Mouse (Mus musculus) right cerebral cortex, postnatal 25 days (tissue): Measurements from ENCODE around the gene Gmds.

Experiments
- DNase-seq: peaks from one replicate; pipeline ENCODE4 v3.0.0; 2022

Gmds gene

GRCm38 (mm10) chr13:32020455-32021249 lies 317.9 kb downstream of the Gmds start:
- DNase-seq: no peak

- no peak for DNase-seq
Observed at GRCm38 (mm10) chr13:32019256-32019620, 319.3 kb downstream of the Gmds start.

GRCm38 (mm10) chr13:32018518-32019255 lies 319.9 kb downstream of the Gmds start:
- no peak for DNase-seq

- no peak for DNase-seq
Observed at GRCm38 (mm10) chr13:32008802-32009201, 329.7 kb downstream of the Gmds start.

- no peak for DNase-seq
Observed at GRCm38 (mm10) chr13:32008116-32008641, 330.4 kb downstream of the Gmds start.

GRCm38 (mm10) chr13:31993391-31993790 lies 345.1 kb downstream of the Gmds start:
- no peak for DNase-seq

GRCm38 (mm10) chr13:31992409-31993201 lies 345.9 kb downstream of the Gmds start:
- no peak for DNase-seq

DNA sequence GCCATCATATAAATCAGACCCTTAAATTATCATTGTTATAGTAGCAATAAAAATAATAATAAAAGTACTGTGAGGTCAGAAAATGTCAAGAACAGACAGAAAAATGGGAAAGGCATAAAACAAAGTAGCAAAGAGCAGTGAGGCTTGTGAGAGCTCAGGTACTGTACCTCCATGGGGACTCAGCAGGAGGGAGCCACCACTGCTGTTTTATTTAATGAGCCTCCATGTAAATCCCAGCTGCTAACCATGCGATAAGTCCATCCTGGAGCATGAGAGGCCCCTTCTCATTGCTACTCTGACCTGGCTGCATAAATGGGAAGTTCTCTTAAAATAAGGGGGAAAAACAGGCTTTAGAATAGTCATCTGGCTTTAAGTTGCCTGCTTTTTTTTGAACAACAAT lies 357.3 kb downstream of the Gmds start:
- no peak for DNase-seq

GRCm38 (mm10) chr13:31978126-31978525 lies 360.4 kb downstream of the Gmds start:
- DNase-seq: no peak

GRCm38 (mm10) chr13:31974751-31975479 lies 363.6 kb downstream of the Gmds start:
- DNase-seq: no peak

DNA sequence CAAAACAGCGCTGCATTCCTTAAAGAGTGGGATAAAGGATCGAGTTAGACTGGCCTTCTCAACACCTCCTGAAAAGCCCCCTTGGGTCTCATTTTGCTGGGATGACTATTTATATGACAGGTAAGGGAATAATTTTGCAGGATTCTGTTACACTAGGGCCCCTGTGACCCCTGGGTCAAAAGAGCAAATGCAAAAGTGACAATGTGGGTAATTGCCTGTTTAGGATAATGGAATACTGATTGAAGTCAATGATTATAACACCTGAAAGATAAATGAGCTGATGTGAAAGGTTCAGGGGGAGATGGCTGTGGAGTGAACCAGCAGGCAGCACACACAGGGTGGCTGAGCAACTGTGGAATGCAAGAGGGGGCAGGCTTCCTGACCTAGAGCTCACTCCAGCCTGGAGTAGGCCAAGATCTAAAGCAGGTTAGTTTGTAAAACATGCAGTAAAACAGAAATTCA lies 367.5 kb downstream of the Gmds start:
- DNase-seq: no peak

DNA sequence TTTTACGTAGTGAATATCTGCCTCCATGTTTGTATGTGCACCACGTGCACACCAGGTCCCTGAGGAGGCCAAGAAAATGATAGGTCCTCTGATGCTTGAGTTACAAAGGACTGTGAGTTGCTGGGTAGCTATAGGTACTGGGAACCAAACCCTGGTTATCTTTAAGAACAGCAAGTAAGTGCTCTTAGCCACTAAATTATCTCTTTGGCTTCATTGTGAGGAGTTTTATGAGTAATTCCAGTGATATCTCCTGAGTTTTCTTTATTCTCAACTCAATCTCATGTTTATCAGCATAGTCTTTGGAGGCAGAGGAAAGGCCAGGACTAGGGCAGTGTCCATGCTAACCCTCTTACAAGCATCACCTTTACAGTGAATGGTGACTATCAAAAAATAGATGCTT lies 370.3 kb downstream of the Gmds start:
- DNase-seq: no peak

GRCm38 (mm10) chr13:31966931-31967532 lies 371.5 kb downstream of the Gmds start:
- no peak for DNase-seq

DNA sequence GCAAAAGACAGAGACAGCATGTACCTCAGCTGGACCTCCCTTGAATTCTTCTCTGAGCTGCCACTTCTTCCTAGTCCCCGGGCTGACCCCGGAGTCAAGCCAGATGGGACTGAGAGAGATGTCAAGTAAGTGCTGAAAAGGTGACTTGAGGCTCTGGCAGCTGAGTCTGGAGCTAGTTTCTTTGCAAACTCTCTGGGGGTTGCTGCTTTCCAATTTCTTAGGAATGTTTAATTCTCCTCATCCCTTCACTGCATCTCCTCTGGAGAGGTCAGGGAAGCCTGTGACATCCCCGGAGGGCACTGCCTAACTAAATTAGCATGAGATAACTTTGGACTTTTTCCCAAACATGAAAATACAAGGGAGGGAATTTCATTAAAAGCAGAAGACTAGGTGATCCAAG lies 378.0 kb downstream of the Gmds start:
- DNase-seq: no peak

GRCm38 (mm10) chr13:31958346-31959335 lies 379.9 kb downstream of the Gmds start:
- DNase-seq: no peak

- no peak for DNase-seq
Observed at GRCm38 (mm10) chr13:31956584-31956983, 382.0 kb downstream of the Gmds start.

DNA sequence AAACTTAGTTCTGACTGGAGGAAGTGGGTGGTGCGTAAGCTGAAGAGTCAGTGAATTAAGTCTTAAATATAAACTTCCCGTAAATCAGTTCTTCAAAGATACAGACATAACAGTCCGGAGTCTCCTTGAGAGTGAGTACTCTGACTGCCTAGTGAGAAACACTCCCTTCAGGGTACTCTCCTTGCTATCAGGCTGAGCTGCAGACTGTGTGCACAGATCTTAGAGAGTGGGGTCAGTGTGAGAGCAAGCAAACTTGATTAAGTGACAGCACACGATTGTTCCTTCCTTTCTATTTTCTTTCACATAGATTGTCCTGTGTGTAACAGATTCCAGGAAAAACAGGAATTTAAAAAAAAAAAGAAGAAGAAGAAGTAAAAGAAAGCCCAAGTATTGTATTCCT lies 382.4 kb downstream of the Gmds start:
- no peak for DNase-seq

- no peak for DNase-seq
Observed at GRCm38 (mm10) chr13:31955171-31955570, 383.4 kb downstream of the Gmds start.

- no peak for DNase-seq
Observed at GRCm38 (mm10) chr13:31944676-31945210, 393.8 kb downstream of the Gmds start.

- no peak for DNase-seq
Observed at GRCm38 (mm10) chr13:31943482-31944275, 394.9 kb downstream of the Gmds start.
